Mouse (Mus musculus) right cerebral cortex, adult 18-20 months (tissue): ENCODE results near the gene Artn.

Source experiments
- DNase-seq: peaks from one replicate; pipeline ENCODE4 v3.0.0; 2022; ENCODE audit warnings: mixed read lengths

The Artn gene

DNA sequence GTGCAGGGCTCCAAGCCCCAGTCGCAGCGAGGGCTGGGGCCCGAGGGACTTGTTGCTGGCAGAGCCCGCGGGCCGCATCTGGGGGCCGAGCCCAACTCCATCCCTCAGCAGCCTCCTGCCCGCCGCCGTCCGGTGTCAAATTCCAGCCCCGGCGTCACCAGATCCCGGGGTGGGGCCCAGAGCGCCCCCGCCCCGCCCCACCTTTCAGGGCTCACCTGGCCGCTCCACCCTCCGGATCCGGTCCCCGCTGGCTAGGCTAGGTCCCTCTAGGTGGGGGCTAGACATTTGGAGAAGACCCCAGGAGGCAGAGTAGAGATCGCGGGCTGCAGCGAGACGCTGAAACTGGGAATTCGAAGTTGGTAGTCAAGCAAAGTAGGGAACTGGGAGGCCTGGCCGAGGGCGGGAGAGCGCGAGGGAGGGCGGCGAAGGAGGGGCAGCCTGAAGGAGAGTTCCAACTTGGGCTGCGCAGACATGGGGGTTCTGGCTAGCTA, at the start of gene Artn:
TSS of gene Artn (minus strand) at position 373 of the 491 bp plus-strand sequence.
- no peak for DNase-seq

GRCm38 (mm10) chr4:117979181-117979580, 49.6 kb upstream of the Artn start:
- no peak for DNase-seq

DNA sequence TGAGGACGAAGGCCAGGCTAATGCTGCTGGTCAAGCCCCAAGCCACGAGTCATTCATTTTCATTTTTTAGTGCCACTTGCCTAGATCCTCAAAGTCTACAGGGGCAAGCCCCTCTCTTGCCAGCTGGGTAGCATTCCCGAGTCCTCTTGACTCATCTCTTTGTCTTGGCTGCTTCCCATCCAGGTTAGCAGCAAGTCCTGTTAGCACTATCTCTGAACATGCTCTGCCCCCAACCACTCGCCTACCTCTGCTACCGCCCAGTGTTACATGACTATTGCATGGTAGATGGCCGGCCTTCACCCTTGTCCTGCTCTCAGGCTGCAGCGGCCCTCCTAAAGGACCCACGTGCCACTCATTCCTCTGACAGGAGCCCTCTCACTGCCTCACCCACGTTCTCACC, 48.7 kb upstream of the Artn start:
- no peak for DNase-seq

- no peak for DNase-seq
These were observed 48.3 kb upstream of the Artn start for GRCm38 (mm10) chr4:117977841-117978240.

- DNase-seq = no peak
These were observed 47.8 kb upstream of the Artn start for GRCm38 (mm10) chr4:117977371-117977770.

DNA sequence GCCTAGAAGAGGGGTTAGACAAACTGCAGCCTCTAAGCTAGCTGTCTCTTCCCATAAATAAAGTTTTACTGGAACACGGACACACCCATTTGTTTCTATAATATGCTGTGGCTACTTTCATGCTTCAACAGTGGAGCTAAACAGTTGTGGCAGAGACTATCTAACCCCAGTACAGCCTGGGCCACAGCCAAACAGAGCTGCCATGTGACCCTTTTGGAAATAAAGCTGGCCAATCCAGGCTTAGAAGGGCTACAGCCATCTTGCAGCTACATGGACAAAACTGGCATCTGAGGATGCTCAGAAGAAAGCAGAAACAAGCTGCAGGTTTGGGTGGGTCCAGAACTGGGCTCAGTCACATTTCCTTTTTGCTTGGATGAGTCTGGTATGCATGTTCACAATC, 46.3 kb upstream of the Artn start:
- DNase-seq = no peak

- peak; percentile 63 for DNase-seq
These were observed 45.2 kb upstream of the Artn start for GRCm38 (mm10) chr4:117974719-117975118.

DNA sequence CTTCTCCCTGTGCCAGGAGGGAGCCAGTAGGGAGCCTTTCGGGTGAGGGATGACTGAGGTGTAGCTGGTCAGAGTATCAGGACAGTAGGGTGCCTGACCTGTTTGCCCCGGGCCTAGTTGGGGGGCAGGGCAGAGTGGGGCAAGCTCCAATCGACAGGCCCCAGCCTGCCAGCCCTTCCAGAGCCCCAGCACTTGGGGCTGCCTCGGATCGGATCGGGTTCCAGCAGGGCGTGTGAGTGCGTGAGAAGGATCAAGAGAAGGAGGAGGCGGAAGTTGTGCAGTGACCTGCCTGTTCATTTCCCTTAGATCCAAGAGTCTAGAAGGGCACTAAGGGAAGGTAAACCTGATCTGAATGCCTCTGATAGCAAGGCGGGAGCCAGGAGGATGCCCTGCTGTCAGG, 43.4 kb upstream of the Artn start:
- DNase-seq = no peak

- no peak for DNase-seq
These were observed 34.9 kb upstream of the Artn start for GRCm38 (mm10) chr4:117964346-117965025.

- no peak for DNase-seq
These were observed 27.9 kb upstream of the Artn start for GRCm38 (mm10) chr4:117957492-117957891.

GRCm38 (mm10) chr4:117947493-117947892, 17.9 kb upstream of the Artn start:
- no peak for DNase-seq

DNA sequence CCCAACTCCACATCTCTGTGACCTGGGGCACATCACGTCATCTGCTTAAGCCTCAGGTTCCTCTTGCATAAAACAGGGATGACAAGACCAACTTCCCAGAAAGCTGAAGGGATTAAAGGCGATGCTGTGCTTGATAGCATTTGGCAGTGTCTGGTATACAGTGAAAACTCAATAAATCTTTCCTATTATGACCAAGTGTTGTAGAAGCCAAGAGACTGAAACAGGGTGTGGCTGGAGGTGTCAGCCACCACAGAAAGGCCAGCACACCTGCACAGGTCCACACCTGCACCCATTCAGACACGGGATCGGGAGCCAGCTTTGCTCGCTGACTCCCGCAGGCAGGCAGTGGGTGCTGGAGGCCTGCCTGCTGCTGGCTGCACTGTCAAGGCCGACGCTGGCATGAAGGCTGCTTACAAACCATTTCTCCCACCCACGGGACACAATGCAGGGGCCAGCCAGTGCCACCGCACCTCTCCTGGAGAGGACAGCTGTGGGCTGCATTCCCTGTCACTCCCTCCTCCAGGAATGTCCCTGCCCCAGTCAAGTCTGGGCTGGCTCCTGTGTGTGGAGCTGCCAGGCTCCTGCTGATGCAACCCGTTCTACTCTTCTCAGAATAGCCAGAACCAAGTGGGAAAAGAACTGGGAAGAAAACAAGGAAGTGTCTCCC, 17.2 kb upstream of the Artn start:
- DNase-seq = peak; percentile 32

GRCm38 (mm10) chr4:117943317-117943716, 13.8 kb upstream of the Artn start:
- DNase-seq = no peak

- DNase-seq = no peak
These were observed 7.4 kb upstream of the Artn start for GRCm38 (mm10) chr4:117936964-117937363.

- DNase-seq = no peak
These were observed 4.5 kb upstream of the Artn start for GRCm38 (mm10) chr4:117934081-117934480.

DNA sequence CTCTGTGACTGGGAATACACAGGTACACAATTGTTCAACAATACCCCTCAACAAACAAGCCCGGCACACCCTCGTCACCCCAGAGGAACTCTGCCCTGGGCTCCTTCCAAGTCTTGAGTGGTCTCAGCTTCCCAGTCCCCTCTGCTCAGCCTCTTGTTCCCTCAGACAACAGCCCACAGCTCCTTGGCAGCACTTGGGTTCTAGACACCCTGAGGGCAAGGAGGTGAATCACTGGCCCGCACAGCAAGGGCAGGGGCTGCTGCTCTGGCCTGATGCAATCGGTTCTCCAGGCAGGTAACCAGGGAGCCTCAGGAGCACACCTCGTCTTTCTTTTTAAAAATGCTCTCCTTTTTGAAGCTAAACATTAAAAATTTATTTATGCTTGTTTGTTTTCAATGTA, 3.7 kb upstream of the Artn start:
- DNase-seq = no peak

DNA sequence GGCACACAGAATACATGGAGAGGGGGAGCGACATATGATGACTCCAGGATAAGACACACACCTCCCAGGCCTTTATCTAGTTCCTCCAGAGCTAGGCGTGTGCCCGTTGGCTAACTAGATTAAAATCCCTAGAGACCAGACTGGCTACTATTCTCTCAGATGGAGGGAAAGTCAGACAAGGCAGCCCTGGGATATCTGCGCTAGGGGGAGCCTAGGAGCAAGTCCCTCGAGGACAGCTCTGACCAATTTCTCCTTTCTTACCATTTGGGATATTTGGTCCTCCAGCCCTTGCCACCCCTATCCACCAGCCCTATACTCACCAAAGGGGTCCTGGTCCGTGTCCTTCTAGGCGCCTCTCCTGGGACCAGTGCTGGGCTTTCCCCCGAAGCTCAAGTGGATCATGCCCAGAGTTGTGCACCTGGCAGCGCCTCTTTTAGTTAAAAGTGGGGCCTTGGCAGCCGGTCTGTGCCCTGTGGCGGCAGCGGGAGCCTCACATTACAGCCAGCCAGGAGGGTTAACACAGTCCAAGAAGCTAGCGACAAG, 793 bp downstream of the Artn start:
- no peak for DNase-seq

GRCm38 (mm10) chr4:117928234-117928633, 1.3 kb downstream of the Artn start:
- DNase-seq = no peak

- DNase-seq = peak; percentile 77
These were observed 2.7 kb downstream of the Artn start for GRCm38 (mm10) chr4:117926545-117927482.

GRCm38 (mm10) chr4:117924916-117925315, 4.6 kb downstream of the Artn start:
- no peak for DNase-seq

- DNase-seq = no peak
These were observed 6.1 kb downstream of the Artn start for GRCm38 (mm10) chr4:117923450-117923849.

GRCm38 (mm10) chr4:117921358-117921757, 8.2 kb downstream of the Artn start:
- no peak for DNase-seq

GRCm38 (mm10) chr4:117918762-117919161, 10.8 kb downstream of the Artn start:
- DNase-seq = no peak
